Mouse (Mus musculus): ENCODE results near the gene Bad. TPM values are rescaled to one million over a fixed set of nuclear protein-coding genes. Genes with fewer than 3 reads are reported as not detected.

Bad gene
- polyA plus RNA-seq, 2 experiments = 22.8 to 25.7 TPM

DNA sequence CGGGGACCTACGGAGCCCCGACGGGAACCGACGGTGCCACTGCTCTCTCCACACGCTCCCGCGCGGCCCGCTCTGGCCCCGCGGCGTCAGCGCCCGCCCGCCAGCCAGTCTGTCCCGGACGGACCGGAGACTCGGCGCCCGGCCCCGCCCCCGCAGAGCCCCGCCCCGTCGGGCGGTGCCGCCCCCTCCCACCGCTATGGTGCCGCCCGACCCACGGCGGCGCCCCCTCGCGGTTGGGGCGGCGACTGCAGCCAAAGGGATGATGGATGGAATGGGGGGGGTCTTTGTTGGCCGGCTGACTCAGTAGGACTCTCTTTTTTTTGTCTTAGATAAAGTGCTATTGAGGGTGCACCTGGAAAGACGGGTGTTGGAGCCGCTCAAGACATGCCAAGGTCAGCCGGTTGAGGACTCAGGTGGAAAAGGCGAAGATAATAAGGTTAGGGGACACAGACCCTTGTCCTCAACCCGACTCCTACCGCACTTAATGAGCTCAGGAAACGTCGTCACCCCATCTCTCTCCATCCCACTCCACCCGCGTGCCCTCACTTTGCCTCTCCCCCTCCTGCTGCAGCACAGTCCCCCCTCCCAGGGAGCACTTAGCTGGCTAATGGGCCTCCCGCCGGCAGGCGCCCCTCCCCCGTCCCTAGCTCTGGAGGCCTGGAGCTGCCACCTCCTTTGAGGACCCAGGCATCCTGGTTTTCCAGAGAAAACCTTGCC lies 28.2 kb downstream of the Bad start:
- H3K27ac ChIP-seq = no peak overlapping the region
- no peak for DNase-seq (ENCODE audit: low read depth in 3 of 3, low spot score in 3 of 3)
- no peak for TF ChIP-seq EP300 (IDR thresholded peaks at IDR 0.05; ENCODE audit: low read depth)
- TF ChIP-seq CTCF (IDR thresholded peaks at IDR 0.05; ENCODE audit: low read depth) = peak; percentile 79
- 1% methylated on average over 55 of the region's 55 CpGs for WGBS (ENCODE audit: insufficient replicate concordance)
- H3K36me3 ChIP-seq (replicated peaks; ENCODE audit: control insufficient read depth, insufficient read depth, low read depth) = no peaks in the 10 kb centered on the region
- ATAC-seq (ENCODE audit: insufficient read depth) = peak; percentile 76
- no peaks in the 10 kb centered on the region for H3K9me3 ChIP-seq (ENCODE audit: control insufficient read depth, low read length)
- peak overlapping the region; percentile 53 to 66 for H3K4me3 ChIP-seq (ENCODE audit: insufficient read depth in 1 of 2, low read depth in 2 of 2, low read length in 2 of 2)
- H3K4me2 ChIP-seq (ENCODE audit: low read depth) = peak overlapping the region; percentile 91
- peaks cover 24% of the 10 kb centered on the region in 2 experiments for H3K4me1 ChIP-seq (replicated peaks; ENCODE audit: control insufficient read depth in 2 of 2, insufficient read depth in 2 of 2, low read length in 1 of 2)
- H3K9ac ChIP-seq (replicated peaks) = peak overlapping the region; percentile 64
- peaks cover 3% of the 10 kb centered on the region; the same call in 1 of the 2 replicates for H3K27me3 ChIP-seq (ENCODE audit: control insufficient read depth, insufficient read depth, low read length)

DNA sequence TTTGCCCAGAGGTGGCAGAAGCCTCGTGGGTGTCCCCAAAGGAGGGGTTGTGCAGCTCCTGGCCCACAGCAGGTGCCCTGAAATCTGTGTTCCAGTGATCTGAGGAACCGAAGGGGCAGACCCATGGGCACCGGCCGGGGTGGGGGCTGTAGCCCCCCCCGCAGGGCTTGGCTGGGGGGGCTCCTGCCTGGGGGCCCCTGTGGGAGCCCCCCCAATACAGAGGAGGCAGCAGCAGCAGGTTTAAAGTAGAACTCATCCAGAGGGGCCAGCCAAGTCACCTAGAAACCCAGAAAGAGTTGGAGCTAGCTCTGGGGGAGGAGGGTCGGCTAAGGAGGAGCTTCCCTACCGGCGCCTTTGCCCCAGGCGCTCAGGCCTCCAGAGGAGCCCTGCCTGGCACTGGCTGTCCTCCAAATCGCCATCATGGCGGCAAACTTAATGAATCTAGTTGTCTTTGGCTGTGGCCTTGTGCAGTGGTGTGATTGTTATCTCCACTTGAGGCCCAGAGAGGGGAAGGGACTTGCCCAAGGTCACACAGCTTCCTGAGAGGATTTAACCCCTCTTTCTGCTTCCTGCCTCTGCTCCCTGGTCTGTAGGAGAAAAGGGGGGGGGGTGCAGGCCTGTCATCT lies 28.9 kb downstream of the Bad start:
- ATAC-seq (ENCODE audit: insufficient read depth) = no peak
- no peak overlapping the region; the same call in none of the 2 replicates for H3K9ac ChIP-seq (replicated peaks)
- H3K36me3 ChIP-seq (replicated peaks; ENCODE audit: control insufficient read depth, insufficient read depth, low read depth) = no peaks in the 10 kb centered on the region
- no peak for TF ChIP-seq CTCF (IDR thresholded peaks at IDR 0.05; ENCODE audit: low read depth)
- no peak for TF ChIP-seq EP300 (IDR thresholded peaks at IDR 0.05; ENCODE audit: low read depth)
- no peak overlapping the region for H3K27ac ChIP-seq
- peaks cover 24% of the 10 kb centered on the region in 2 experiments for H3K4me1 ChIP-seq (replicated peaks; ENCODE audit: control insufficient read depth in 2 of 2, insufficient read depth in 2 of 2, low read length in 1 of 2)
- WGBS (ENCODE audit: insufficient replicate concordance) = 27% methylated on average over 11 of the region's 11 CpGs
- H3K4me3 ChIP-seq (ENCODE audit: insufficient read depth in 1 of 2, low read depth in 2 of 2, low read length in 2 of 2) = peak overlapping the region in 1 of 2 experiments; percentile 66; a peak in 2 of 4 replicates
- peaks cover 3% of the 10 kb centered on the region; the same call in 1 of the 2 replicates for H3K27me3 ChIP-seq (ENCODE audit: control insufficient read depth, insufficient read depth, low read length)
- peak overlapping the region; percentile 91 for H3K4me2 ChIP-seq (ENCODE audit: low read depth)
- no peak for DNase-seq (ENCODE audit: low read depth in 3 of 3, low spot score in 3 of 3)
- H3K9me3 ChIP-seq (ENCODE audit: control insufficient read depth, low read length) = no peaks in the 10 kb centered on the region

DNA sequence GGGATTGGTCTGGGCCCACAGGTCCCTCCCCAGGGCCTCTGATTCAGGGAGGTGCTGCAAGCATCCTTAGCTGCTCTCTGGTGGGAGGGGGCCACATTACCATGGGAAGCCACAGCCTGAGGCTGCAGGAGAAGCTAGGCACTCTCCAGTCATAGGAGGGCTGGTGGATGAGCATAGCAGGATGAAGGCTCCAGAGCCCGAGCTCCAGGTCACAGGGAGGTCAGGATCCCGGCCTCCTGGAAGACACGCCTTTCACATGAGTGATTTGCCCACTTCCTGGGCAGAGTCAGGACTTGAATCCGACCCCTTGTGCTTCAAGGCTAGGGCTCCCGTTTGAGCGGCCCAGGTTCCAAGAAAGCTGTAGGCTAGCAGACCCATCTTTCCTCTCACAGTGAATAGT lies 30.0 kb downstream of the Bad start:
- no peak overlapping the region for H3K9ac ChIP-seq (replicated peaks)

DNA sequence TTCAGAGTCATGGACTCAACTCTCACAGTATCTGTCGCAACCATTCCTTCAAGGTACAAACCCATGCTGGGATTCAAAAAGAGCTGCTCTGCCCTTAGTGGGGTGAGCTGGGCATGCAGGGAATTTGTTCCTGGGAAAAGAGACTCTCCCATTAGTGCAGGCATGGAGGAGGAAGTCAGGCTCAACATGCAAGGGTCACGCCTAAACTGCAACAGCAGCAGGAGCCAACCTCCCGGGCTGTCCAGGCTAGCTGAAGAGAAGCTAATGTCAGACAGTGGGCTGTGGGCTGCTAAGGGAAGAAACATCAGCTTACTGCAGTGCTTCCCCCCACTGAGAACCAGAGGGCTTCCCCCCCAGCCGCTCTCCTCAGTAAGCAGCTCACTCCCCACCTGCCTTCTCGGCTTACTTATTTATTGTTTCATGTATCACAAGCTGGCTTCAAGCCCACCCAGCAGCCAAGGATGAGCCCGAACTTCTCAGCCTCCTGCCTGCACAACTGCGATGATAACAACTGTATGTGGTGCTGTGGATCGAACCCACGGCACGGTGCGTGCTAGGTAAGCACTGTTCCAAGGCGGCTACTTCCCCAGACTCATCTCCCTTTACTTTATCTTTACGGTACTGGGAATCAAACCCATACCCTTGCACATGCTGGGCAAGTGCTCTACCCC lies 30.7 kb downstream of the Bad start:
- Histone ChIP-seq H3K27ac (no peak overlapping the region), H3K4me2 (ENCODE audit: low read depth) (no peak overlapping the region), H3K4me3 (ENCODE audit: insufficient read depth in 1 of 2, low read depth in 2 of 2, low read length in 2 of 2) (no peak overlapping the region), H3K36me3 (replicated peaks; ENCODE audit: control insufficient read depth, insufficient read depth, low read depth) (peaks cover 6% of the 10 kb centered on the region), H3K27me3 (ENCODE audit: control insufficient read depth, insufficient read depth, low read length) (peaks cover 3% of the 10 kb centered on the region; the same call in 1 of the 2 replicates), H3K4me1 (replicated peaks; ENCODE audit: control insufficient read depth in 2 of 2, insufficient read depth in 2 of 2, low read length in 1 of 2) (peaks cover 24 to 29% of the 10 kb centered on the region in 2 experiments), H3K9ac (replicated peaks) (0 out of 2 replicates have a peak overlapping the region, but pooled peaks have one; percentile 14), H3K9me3 (ENCODE audit: control insufficient read depth, low read length) (no peaks in the 10 kb centered on the region)
- TF ChIP-seq EP300 (IDR thresholded peaks at IDR 0.05; ENCODE audit: low read depth) = no peak
- TF ChIP-seq CTCF (IDR thresholded peaks at IDR 0.05; ENCODE audit: low read depth) = no peak
- ATAC-seq (ENCODE audit: insufficient read depth) = no peak
- 76% methylated on average over 13 of the region's 13 CpGs for WGBS (ENCODE audit: insufficient replicate concordance)
- no peak for DNase-seq (ENCODE audit: low read depth in 3 of 3, low spot score in 3 of 3)

More for the DNA sequence above, 30.0 kb downstream of the Bad start:
- ATAC-seq (ENCODE audit: insufficient read depth) (no peak), DNase-seq (ENCODE audit: low read depth in 3 of 3, low spot score in 3 of 3) (no peak)
- no peak overlapping the region for H3K27ac ChIP-seq
- H3K36me3 ChIP-seq (replicated peaks; ENCODE audit: control insufficient read depth, insufficient read depth, low read depth) = peaks cover under 1% of the 10 kb centered on the region; the same call in 1 of the 2 replicates
- no peak for TF ChIP-seq CTCF (IDR thresholded peaks at IDR 0.05; ENCODE audit: low read depth)
- TF ChIP-seq EP300 (IDR thresholded peaks at IDR 0.05; ENCODE audit: low read depth) = no peak
- no peaks in the 10 kb centered on the region for H3K9me3 ChIP-seq (ENCODE audit: control insufficient read depth, low read length)
- WGBS (ENCODE audit: insufficient replicate concordance) = 52% methylated on average over 6 of the region's 6 CpGs
- peaks cover 3% of the 10 kb centered on the region; the same call in 1 of the 2 replicates for H3K27me3 ChIP-seq (ENCODE audit: control insufficient read depth, insufficient read depth, low read length)
- no peak overlapping the region for H3K4me3 ChIP-seq (ENCODE audit: insufficient read depth in 1 of 2, low read depth in 2 of 2, low read length in 2 of 2)
- H3K4me2 ChIP-seq (ENCODE audit: low read depth) = no peak overlapping the region
- peaks cover 24 to 27% of the 10 kb centered on the region in 2 experiments for H3K4me1 ChIP-seq (replicated peaks; ENCODE audit: control insufficient read depth in 2 of 2, insufficient read depth in 2 of 2, low read length in 1 of 2)

Measured in liver, embryonic 14.5 days (tissue).